Mouse (Mus musculus): ENCODE measurements around the gene Abcc12.

The Abcc12 gene

GRCm38 (mm10) chr8:86585118-86585517, 4.6 kb upstream of the Abcc12 start:
- in situ Hi-C loops (cut with MboI; ENCODE audit: low sequenced_read_pairs) = loop anchor here (25.0 kb wide), 1 partner anchor 898 kb away; no protein-coding TSS in a partner anchor

GRCm38 (mm10) chr8:86581921-86582331, 1.4 kb upstream of the Abcc12 start:
- in situ Hi-C loops (cut with MboI; ENCODE audit: low sequenced_read_pairs) = loop anchor here (25.0 kb wide), 1 partner anchor 895 kb away; no protein-coding TSS in a partner anchor

- in situ Hi-C loops (cut with MboI; ENCODE audit: low sequenced_read_pairs) = loop anchor here (25.0 kb wide), 1 partner anchor 891 kb away; no protein-coding TSS in a partner anchor
These were observed 1.8 kb downstream of the Abcc12 start for GRCm38 (mm10) chr8:86578693-86579092.

DNA sequence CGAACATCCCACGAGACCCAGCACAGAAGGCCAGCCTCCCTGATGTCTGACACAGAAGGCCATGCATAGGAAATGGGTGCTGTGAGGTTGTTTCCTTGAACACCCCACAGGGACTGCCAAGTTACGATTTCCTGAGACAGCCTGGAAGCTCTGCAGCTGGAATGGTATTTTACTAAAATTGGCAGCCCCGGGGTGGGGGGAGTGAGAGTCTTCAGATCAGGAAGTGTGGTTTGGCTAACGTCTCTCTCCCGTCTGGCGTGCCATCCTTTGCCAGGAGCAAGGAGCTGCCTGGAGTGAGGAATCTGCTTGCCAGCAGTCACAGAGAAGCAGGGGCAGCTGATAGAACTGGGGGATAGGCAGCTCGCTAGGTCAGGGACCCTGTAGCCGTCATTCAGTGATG, 2.4 kb downstream of the Abcc12 start:
- in situ Hi-C loops (cut with MboI; ENCODE audit: low sequenced_read_pairs) = loop anchor here (25.0 kb wide), 1 partner anchor 891 kb away; no protein-coding TSS in a partner anchor

DNA sequence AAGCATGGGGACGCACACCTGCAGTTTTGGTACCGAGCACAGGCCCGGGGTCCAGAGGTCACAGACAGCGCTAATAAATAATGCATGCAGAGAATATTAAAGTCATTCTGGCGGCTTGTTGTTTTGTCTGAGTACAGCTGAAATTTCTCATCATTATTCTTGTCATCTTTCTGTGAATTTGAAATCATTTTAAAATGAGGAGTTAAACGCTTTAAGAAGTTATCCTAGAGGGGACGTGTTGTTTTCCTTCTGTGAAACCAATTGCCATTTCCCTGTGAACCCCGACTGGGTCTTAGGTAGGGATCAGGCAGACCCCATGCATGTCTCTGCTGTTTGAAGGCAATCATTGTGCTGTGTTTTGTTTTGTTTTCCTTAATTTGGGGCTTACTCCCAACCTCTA, 2.9 kb downstream of the Abcc12 start:
- in situ Hi-C loops (cut with MboI; ENCODE audit: low sequenced_read_pairs) = loop anchor here (25.0 kb wide), 1 partner anchor 890 kb away; no protein-coding TSS in a partner anchor

DNA sequence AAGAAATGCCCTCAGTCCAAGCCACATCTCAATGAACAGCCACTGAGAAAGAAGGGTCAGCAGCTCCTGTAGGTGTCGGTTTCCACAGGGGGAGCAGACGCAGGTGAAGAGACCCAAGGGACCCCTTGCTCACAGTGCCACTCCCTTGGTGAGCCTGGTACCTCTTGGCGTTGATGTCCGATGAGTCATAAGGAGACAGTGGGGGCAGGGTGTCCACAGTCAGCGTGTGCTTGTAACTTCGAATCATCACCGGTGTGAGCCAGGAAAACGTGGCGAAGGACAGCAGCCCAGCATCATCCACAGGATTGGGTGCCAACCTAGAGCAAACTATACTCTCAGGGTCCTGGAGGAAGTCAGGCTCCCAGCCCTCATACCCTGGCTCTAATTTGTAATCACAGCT, 16.8 kb downstream of the Abcc12 start:
- in situ Hi-C loops (cut with MboI; ENCODE audit: low sequenced_read_pairs) = no loop called here

- in situ Hi-C loops (cut with MboI; ENCODE audit: low sequenced_read_pairs) = no loop called here
These were observed 18.7 kb downstream of the Abcc12 start for GRCm38 (mm10) chr8:86561737-86562136.

DNA sequence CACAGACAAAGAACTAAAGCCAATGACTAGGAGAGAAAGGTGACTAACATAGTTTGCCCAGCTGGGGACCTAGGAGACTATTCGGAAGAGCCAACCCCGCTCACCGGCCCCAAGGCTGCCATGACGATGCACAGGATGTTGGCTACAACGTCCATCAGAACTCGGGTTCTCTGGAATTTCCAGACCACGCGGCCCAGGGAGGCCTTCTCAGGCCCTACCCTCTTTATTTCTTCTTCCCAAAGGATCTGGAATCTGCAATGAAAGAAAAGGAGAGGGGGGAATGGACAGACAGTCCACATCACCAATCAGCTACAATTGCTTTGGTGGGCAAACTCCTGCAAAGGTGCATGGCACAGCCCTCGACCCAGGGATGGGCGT, 19.8 kb downstream of the Abcc12 start:
- in situ Hi-C loops (cut with MboI; ENCODE audit: low sequenced_read_pairs) = no loop called here

DNA sequence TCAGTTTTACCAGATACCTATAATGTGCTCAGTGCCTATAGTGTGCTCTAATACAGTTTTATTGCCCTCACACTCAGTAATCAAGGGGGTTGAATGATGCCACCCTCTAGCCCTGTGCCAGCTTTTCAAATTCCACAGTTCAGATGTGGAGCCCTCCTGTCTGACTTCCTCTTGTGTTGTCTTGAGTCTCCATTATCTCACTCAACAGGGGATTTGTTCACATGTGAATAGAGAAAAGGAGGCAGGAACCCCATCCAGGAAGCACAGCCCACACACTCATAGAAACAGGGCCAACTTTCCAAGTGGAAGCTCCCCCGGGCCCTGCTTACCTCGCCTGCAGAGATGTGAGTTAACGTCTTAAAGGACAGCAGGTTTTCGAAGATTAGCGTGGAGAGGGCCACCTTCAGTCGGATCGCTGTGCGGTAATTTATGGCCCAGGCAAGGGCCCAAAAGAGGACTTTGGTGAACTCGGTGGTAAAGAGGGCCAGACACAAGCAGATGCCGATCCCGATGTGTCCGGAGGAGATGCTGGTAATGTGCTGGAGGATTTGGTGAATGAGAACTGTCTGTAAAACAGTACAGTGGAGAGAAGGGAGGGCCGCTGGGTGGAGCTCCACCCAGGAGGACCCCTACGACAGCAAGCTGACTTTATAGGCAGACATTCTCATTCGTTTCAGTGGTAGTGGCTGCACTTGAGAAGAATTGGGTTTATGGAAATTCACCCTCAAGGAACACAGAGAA, 20.4 kb downstream of the Abcc12 start:
- in situ Hi-C loops (cut with MboI; ENCODE audit: low sequenced_read_pairs) = no loop called here

- in situ Hi-C loops (cut with MboI; ENCODE audit: low sequenced_read_pairs) = no loop called here
These were observed 23.1 kb downstream of the Abcc12 start for GRCm38 (mm10) chr8:86557186-86558045.

GRCm38 (mm10) chr8:86555564-86555963, 24.9 kb downstream of the Abcc12 start:
- in situ Hi-C loops (cut with MboI; ENCODE audit: low sequenced_read_pairs) = no loop called here

DNA sequence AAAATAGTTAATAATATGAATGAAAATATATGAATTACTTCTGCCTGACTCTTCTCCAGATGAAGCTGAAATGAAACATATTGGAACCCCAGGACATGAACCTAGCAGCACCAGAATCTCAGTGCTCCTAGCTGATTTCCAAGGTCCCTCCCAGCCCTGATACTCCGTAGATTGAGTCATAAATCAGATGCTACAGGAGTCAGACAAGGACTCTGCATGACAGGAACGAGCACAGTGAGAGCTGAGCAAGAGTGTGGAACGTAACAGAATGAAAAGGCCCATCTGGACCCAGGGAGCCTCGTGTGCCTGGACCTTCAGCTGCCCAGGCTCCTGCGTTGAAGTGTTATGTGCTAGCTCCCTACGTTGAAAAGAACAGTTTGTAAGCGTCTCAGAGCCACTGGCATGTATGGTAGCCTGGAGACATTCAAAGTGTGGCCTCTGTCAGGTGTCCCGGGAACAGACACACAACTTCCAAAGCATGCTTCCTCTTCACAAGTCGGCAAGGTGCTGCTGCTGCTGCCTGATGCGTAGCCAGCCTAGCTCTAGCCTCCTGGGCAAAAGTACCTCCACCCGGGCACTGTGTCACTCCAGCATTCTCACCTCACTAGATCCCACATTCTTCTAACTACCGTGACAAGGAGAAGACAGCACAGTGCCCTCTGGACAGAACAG, 26.1 kb downstream of the Abcc12 start:
- in situ Hi-C loops (cut with MboI; ENCODE audit: low sequenced_read_pairs) = no loop called here

DNA sequence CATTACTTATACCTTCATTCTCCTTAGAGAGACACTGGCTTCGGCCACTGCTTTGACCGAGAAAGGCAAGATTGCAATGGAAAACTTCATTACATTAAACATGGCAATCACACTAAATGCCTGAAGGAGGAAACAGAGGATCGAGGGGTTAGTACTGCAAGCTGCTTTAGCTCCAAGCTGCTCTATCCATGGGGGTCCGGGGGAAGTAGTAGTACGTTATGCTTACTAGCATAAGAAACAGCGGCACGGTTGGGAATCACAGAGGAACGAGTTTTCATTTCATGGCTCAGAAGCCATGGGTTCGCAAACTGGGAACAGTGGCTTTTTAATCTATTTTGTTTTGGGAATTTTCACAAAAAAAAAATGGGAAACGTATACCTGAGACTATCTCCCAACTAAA, 30.0 kb downstream of the Abcc12 start:
- in situ Hi-C loops (cut with MboI; ENCODE audit: low sequenced_read_pairs) = no loop called here

DNA sequence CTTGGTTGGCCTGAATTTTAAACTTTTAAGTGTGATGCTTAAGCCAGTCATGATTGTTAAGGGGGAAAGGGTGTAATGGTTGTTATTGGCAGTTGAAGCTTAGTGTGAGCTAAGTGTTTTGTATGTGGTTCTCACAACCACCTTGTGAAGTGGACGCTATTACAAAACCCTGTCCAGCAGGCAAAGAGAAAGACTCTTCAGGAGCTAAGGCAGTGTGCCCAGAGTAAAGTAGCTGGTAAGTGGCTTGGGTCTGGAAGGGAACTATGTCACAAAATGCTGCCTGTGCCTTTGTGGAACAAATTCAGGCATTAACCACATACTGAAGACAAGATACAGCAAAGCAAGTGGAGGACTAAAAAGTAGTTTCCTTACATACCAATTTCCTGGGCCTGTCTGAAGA, 34.5 kb downstream of the Abcc12 start:
- in situ Hi-C loops (cut with MboI; ENCODE audit: low sequenced_read_pairs) = no loop called here

- in situ Hi-C loops (cut with MboI; ENCODE audit: low sequenced_read_pairs) = no loop called here
These were observed 39.6 kb downstream of the Abcc12 start for GRCm38 (mm10) chr8:86540906-86541305.

- in situ Hi-C loops (cut with MboI; ENCODE audit: low sequenced_read_pairs) = no loop called here
These were observed 40.1 kb downstream of the Abcc12 start for GRCm38 (mm10) chr8:86540376-86540775.

DNA sequence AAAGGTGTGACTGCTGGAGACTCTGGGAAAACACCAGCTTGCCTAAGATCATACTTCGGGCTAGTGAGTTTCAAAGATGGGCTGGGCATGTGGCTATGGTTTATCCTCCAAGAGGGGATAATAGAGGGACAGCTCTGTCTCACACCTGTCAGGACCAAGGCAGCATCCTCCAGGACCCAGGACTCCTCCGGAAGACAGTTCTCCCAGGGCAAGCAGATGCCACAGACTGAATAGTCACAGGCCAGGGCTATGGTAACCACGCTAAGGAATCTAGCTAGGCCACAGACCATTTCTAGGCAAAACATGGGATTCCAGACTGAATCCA, 43.9 kb downstream of the Abcc12 start:
- in situ Hi-C loops (cut with MboI; ENCODE audit: low sequenced_read_pairs) = no loop called here

DNA sequence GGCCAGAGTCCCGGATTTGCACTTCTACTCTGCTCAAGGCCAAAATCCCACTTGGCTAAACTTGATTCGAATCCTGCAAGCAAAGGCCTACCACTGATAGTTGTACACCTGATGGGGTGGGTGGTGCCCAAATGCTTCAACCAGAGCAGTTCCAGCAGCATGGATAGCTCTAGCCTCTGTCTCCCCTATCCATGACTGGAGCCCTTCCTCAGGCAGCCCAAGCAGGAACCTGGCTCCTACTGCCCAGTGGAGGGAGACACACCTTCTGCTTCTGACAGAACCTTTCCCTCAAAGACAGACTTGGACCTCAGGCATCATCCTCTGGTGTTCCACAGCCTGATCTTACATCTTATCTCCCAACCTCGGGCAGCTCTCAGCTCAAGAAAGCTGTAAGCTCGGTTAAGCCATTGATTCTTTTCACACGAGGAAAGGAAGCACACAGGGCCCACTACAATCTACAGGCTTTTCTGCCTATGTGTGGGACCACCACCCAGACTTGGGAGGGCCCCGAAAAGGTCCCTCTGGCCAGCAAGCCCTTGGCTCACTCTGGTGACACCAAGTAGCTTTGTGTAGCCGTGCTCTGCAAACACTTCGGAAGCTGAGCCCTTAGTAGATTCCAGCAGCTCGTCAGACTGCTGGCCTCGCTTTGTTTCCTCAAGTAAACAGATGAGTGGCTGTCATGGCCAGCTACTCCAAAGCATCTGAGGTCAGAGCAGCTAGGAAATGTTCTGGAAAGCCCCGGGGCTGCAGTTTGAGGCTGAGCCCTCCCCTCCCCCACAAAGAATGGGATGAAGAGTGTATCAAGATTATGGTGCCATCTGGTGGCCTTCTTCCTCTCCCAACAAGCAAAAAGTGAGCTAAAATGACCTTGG, 44.5 kb downstream of the Abcc12 start:
- in situ Hi-C loops (cut with MboI; ENCODE audit: low sequenced_read_pairs) = no loop called here

- in situ Hi-C loops (cut with MboI; ENCODE audit: low sequenced_read_pairs) = no loop called here
These were observed 45.4 kb downstream of the Abcc12 start for GRCm38 (mm10) chr8:86535068-86535560.

DNA sequence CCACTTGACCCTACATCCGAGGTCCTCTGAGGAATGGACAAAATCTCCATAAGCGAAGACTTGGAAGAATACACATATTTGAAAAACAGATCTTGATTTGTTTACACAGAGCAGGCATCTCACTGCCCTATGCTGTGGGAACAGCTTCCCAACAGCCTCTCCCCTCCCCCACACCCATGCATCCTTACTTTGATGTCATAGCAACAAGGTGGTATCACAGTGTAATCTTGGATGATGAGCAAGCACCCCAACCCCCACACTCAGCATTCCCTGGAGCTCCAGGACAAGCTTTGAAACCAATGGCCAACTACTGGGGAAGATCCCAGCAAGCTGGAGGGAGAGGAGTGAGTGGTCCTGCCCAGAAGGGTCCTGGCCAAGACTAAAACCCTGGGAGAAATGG, 50.8 kb downstream of the Abcc12 start:
- in situ Hi-C loops (cut with MboI; ENCODE audit: low sequenced_read_pairs) = no loop called here
